Mouse (Mus musculus) kidney, adult 2 months (tissue): ENCODE results near the gene Gng8.

ENCODE experiments used
- CTCF ChIP-seq: fragments of 200-500 bp; conservative IDR thresholded peaks from 2 replicates; pipeline ENCODE4 v1.5.1; 2011; ENCODE audit warnings: low read depth, mild to moderate bottlenecking, control low read depth, low read length, moderate library complexity, mixed read lengths; ENCODE audit not compliant: insufficient read depth, insufficient read length
- POLR2A ChIP-seq: fragments of 200-500 bp; IDR thresholded peaks from one replicate; pipeline ENCODE4 v1.6.1; 2011; ENCODE audit warnings: low read depth, low read length, control low read depth

GRCm38 (mm10) chr7:16844696-16845071 is 46.9 kb upstream of the Gng8 start:
- TF ChIP-seq CTCF (no peak), POLR2A (no peak)
